Mouse (Mus musculus) forebrain, embryonic 14.5 days (tissue): ENCODE results near the gene Lcn4. TPM values are rescaled to one million over a fixed set of nuclear protein-coding genes. Genes with fewer than 3 reads are reported as not detected.

ENCODE experiments used
- ATAC-seq: fragments of 200-750 bp; cut with Nextera tagmentation; 2 replicates; pipeline ENCODE4 v1.8.0; 2017; ENCODE audit warnings: mild to moderate bottlenecking, moderate library complexity
- DNase-seq: peaks from one replicate; pipeline ENCODE4 v3.0.0-alpha.2; 2015; ENCODE audit warnings: low spot score
- H3K27ac ChIP-seq: fragments of 300-500 bp; sonication (generic); 2 replicates; pipeline ENCODE4 v1.5.1; 2014; ENCODE audit warnings: low read depth, mild to moderate bottlenecking, control low read depth, low read length, moderate library complexity
- H3K27me3 ChIP-seq: fragments of 300-500 bp; sonication (generic); replicated peaks from 2 replicates; pipeline ENCODE4 v1.6.1; 2014; ENCODE audit warnings: low read length, control low read depth, mixed read lengths; ENCODE audit not compliant: control insufficient read depth, insufficient read depth
- H3K36me3 ChIP-seq: fragments of 300-500 bp; sonication (generic); 2 replicates; pipeline ENCODE4 v1.6.1; 2014; ENCODE audit warnings: low read length, control low read depth; ENCODE audit not compliant: control insufficient read depth, insufficient read depth
- H3K4me1 ChIP-seq: fragments of 300-500 bp; sonication (generic); 2 replicates; pipeline ENCODE4 v1.6.1; 2014; ENCODE audit warnings: antibody characterized with exemption, low read length, control low read depth; ENCODE audit not compliant: control insufficient read depth, insufficient read depth
- H3K4me2 ChIP-seq: fragments of 300-500 bp; sonication (generic); 2 replicates; pipeline ENCODE4 v1.6.1; 2014; ENCODE audit warnings: mild to moderate bottlenecking, control low read depth, low read length
- H3K4me3 ChIP-seq: fragments of 300-500 bp; sonication (generic); 2 replicates; pipeline ENCODE4 v1.5.1; 2014; ENCODE audit warnings: low read depth, low read length, control low read depth
- H3K9ac ChIP-seq: fragments of 300-500 bp; sonication (generic); 2 replicates; pipeline ENCODE4 v1.6.1; 2014; ENCODE audit warnings: mild to moderate bottlenecking, low read length, control low read depth, moderate library complexity
- H3K9me3 ChIP-seq: fragments of 300-500 bp; sonication (generic); replicated peaks from 2 replicates; pipeline ENCODE4 v1.6.1; 2016; ENCODE audit warnings: low read length, control low read depth, mixed read lengths; ENCODE audit not compliant: control insufficient read depth
- WGBS: fragments of 180-500 bp; shearing (Covaris S2); extraction: QIAGEN DNeasy Blood & Tissue Kit; methylation state at CpG from one replicate; pipeline ENCODE4 v1.1.7; 2014; 5-methylcytosine and 5-hydroxymethylcytosine counted together
- polyA plus RNA-seq: library from polyadenylated mRNA; unstranded; fragments of >200 nt; fragmentation: Nextera tagmentation; extraction: Ambion mirVana; gene quantifications from 2 replicates; pipeline ENCODE4 v1.2.1, GENCODE M21; 2014

Gene Lcn4
- polyA plus RNA-seq, 1 experiment from 2014 or later = not detected

DNA sequence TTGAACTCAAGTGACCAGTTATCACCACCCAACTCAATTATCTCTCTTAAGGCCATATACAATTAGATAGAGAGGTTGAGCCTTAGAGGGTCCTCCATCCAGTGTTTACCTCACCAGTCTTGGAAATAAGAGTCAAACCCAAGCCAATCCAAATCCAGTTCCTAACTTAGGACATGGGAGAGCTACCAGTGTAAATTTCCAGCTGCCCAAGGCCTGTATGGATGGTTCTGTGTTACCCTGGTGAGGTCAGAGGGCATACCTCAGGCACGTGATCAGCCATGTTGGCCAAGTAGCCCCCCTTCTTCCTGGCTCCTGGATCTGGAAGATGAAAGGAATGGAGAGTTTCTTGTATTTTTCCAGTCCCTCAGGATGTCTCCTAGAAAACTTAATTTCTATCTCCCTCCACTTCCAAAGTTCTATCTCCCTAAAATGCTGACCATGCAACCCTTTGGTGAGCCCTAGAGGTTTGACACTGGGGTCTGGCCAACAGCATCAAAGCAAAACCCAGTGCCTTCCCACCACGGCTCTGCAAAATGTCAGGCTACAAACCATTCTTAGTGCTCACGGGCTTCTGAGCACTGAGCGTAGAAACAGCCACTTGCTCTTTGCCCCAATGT is 33.7 kb downstream of the Lcn4 start:
- Histone ChIP-seq H3K4me3 (no peak overlapping the region), H3K27ac (no peak overlapping the region), H3K9me3 (no peaks in the 10 kb centered on the region), H3K27me3 (no peaks in the 10 kb centered on the region), H3K36me3 (peaks cover 54% of the 10 kb centered on the region), H3K9ac (0 out of 2 replicates have a peak overlapping the region, but pooled peaks have one; percentile 5), H3K4me1 (peaks cover 13% of the 10 kb centered on the region), H3K4me2 (peak overlapping the region; percentile 68; the same call in 1 of the 2 replicates)
- no peak for ATAC-seq
- WGBS = 83% methylated on average over 4 of the region's 4 CpGs
- no peak for DNase-seq

DNA sequence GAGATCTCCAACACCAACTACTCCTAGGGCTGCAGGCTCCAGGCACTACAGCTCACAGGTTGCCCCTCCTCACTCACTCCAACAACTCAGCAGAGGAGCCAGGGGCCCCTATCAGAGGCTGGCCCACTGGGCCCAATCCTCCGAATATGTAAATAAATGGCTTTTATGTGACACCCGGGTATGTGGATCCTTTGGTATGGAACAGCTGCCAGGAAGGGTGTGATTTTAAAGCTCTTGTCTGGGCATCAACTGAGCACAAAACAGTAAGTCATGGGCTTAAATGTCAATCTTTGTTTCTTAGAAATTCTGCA is 34.8 kb downstream of the Lcn4 start:
- no peak for ATAC-seq
- H3K27me3 ChIP-seq = no peaks in the 10 kb centered on the region
- no peaks in the 10 kb centered on the region for H3K9me3 ChIP-seq
- peaks cover 15% of the 10 kb centered on the region for H3K4me1 ChIP-seq
- H3K9ac ChIP-seq = no peak overlapping the region
- H3K4me2 ChIP-seq = no peak overlapping the region
- H3K27ac ChIP-seq = no peak overlapping the region
- WGBS = 59% methylated on average over 2 of the region's 2 CpGs
- no peak for DNase-seq
- no peak overlapping the region for H3K4me3 ChIP-seq
- H3K36me3 ChIP-seq = peaks cover 54% of the 10 kb centered on the region

DNA sequence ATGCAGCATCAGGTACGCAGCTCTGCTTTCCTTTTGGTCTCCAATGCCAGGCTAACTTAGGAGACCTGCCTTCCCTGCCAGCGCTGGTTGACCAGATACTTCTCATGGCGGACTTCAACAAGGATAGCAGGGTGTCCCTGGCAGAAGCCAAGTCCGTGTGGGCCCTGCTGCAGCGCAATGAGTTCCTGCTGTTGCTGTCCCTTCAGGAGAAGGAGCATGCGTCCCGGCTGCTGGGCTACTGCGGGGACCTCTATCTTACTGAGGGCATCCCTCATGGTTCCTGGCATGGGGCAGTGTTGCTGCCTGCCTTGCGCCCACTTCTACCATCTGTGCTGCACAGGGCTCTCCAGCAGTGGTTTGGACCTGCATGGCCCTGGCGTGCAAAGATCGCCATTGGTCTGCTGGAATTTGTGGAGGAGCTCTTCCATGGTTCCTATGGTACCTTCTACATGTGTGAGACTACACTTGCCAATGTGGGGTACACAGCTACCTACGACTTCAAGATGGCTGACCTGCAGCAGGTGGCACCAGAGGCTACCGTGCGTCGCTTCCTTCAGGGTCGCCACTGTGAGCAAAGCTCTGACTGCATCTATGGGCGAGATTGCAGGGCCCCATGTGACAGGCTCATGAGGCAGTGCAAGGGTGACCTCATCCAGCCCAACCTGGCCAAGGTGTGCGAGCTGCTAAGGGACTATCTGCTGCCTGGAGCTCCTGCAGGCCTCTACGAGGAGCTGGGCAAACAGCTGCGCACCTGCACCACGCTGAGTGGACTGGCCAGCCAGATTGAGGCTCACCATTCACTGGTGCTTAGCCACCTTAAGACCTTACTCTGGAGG is 35.4 kb downstream of the Lcn4 start:
- H3K4me1 ChIP-seq = peaks cover 15% of the 10 kb centered on the region

DNA sequence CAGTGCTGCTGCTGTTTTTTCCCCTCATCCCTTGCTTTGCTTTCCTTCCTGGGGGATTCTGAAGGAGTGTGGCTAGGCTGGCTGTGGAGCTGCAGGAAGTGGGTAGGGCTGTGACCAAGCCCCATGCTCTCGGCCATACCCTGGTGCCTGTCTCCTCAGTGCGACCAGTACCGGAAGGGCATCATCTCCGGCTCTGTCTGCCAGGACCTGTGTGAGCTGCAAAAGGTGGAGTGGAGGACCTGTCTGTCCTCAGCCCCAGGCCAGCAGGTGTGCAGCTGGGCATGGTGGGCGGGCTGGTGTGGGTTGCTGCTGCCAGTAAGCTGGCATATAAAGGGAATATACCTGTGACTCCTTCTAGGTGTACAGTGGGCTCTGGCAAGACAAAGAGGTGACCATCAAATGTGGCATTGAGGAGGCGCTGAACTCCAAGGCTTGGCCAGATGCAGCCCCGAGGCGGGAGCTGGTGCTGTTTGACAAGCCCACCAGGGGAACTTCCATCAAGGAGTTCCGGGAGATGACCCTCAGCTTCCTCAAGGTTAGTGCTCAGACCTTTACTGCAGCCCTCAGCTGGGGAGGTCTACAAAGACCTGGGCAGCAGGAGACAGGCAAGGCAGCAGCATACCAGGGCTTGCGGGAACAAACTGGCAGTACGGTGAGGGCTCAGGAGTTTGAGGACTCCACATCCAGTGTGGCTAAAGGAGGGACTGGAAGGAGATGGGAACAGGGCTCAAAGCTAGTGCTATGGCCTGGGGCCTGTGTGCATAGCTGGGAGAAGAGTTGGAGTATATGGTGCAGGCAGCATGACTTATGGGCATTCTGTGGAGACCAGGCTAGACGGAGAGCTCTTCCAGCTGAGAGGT is 36.2 kb downstream of the Lcn4 start:
- ATAC-seq = no peak
- Histone ChIP-seq H3K4me3 (no peak overlapping the region), H3K9ac (no peak overlapping the region), H3K9me3 (no peaks in the 10 kb centered on the region), H3K27ac (no peak overlapping the region), H3K4me1 (peaks cover 20% of the 10 kb centered on the region), H3K27me3 (no peaks in the 10 kb centered on the region), H3K36me3 (peaks cover 54% of the 10 kb centered on the region), H3K4me2 (no peak overlapping the region)
- DNase-seq = no peak
- 66% methylated on average over 12 of the region's 12 CpGs for WGBS

More for the DNA sequence above, 35.4 kb downstream of the Lcn4 start:
- Histone ChIP-seq H3K36me3 (peaks cover 54% of the 10 kb centered on the region), H3K27me3 (no peaks in the 10 kb centered on the region), H3K4me3 (no peak overlapping the region), H3K27ac (no peak overlapping the region), H3K9ac (no peak overlapping the region), H3K4me2 (no peak overlapping the region), H3K9me3 (no peaks in the 10 kb centered on the region)
- no peak for DNase-seq
- no peak for ATAC-seq
- WGBS = 69% methylated on average over 21 of the region's 21 CpGs

DNA sequence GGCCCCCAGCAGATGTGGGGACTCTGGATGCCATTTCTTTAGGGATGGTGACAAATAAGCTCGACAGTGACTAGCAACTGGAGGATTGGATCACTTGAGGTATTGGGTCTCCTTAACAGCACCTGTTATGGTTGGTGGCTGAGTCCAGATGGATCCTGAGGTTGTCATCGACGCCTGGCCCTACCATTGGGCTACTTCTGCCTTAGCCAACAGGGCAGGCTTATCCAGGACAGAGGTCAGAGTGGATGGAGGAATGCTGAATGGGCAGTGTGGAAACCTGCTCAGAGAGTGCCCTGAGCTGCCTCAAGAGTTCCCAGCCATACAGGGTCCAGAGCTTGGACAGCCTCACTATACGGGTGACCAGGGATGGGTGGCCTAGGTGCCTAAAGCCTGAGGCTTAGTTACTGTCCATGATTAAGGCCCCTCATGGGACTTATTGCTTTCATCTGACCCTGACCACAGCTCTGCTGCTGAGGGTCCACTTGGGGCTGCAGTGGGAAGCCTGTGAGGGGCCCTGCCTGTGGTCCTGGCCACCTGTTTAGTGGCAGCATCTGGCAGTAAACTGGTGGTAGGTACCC is 37.0 kb downstream of the Lcn4 start:
- Histone ChIP-seq H3K4me2 (no peak overlapping the region), H3K36me3 (peaks cover 54% of the 10 kb centered on the region), H3K27ac (no peak overlapping the region; the same call in 1 of the 2 replicates), H3K9ac (no peak overlapping the region), H3K4me3 (no peak overlapping the region), H3K4me1 (peaks cover 29% of the 10 kb centered on the region), H3K9me3 (no peaks in the 10 kb centered on the region), H3K27me3 (no peaks in the 10 kb centered on the region)
- WGBS = 68% methylated on average over 4 of the region's 4 CpGs
- ATAC-seq (no peak), DNase-seq (no peak)

DNA sequence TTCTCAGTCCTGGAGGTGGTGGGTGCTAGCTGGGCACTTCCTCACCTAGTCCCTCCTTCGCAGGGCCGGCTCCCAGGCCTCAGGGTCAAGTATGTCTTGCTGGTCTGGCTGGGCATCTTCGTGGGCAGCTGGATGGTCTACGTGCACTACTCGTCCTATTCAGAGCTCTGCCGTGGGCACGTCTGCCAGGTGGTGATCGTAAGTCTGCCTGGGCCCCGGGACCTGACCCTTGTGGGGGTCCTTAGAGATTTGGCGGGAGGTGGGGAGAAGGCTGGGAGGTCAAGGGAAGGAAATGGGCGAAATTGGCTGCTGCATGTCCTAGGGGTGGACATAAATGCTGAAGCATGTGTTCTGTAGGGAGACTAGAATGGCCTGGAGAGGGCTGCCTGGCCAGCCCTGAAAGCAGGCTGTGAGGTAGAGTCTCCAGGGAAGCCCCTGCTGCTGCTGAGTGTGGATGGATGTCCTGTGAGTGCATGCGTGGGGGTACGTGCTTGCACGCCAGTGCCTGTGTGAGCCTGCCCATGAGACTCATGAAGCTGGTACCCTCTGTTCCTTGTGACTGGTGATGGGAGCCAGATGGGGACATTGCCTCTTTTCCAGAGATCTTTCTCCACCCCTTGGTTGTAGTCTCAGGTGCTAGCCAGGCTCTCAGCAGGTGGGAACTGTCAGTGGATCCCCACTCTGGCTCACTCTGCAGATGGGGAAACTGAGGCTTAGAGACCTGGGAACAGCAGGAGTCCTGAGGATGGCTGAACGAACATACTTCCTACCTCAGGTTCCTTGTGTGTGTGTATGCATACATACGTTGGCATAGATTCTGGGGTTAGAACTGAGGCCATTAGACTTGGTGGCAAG is 38.3 kb downstream of the Lcn4 start:
- DNase-seq (no peak), ATAC-seq (no peak)
- Histone ChIP-seq H3K27me3 (no peaks in the 10 kb centered on the region), H3K4me2 (no peak overlapping the region), H3K9me3 (no peaks in the 10 kb centered on the region), H3K4me3 (no peak overlapping the region), H3K9ac (peak overlapping the region; percentile 37), H3K4me1 (peaks cover 20% of the 10 kb centered on the region), H3K36me3 (peaks cover 45% of the 10 kb centered on the region), H3K27ac (no peak overlapping the region)
- WGBS = 85% methylated on average over 16 of the region's 16 CpGs

DNA sequence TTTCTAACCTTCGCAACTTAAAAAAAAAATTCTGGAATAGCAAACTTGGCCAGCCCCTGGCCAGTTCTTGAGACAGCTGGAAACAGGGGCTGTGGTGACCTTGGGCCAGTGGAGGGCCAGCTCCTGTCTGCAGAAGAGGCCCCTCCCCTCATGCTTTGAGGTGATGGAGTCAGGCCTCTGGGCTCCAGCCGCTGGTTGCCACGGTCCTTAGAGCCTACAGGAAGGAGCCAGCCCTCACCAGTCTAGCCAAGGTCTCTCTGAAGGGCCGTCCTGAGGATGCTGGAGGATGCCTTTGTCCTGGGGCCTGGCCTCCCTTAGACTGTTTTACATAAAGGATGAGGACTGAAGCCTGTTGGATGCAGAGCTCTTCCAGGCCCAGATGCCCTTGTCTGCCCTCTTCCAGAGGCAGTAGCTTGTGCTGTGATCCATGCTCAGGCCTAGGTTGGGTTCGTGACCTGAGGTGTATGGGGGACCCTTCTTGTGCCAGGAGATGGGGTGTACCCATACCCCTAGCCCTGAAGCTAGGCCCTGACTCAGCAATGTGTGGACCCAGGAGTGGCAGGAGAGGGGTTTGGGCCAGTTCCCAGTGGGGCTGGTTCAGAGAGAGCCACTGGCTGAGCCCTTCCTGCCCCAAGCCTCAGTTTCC is 42.2 kb downstream of the Lcn4 start:
- 16% methylated on average over 5 of the region's 5 CpGs for WGBS

More for the DNA sequence above, 42.2 kb downstream of the Lcn4 start:
- Histone ChIP-seq H3K4me3 (peak overlapping the region; percentile 75), H3K4me1 (peaks cover 20% of the 10 kb centered on the region), H3K27ac (peak overlapping the region; percentile 78; the same call in 1 of the 2 replicates), H3K9me3 (no peaks in the 10 kb centered on the region), H3K36me3 (peaks cover 6% of the 10 kb centered on the region; the same call in 1 of the 2 replicates), H3K4me2 (peak overlapping the region; percentile 91), H3K27me3 (no peaks in the 10 kb centered on the region), H3K9ac (peak overlapping the region; percentile 97)
- peak; percentile 42 for ATAC-seq
- peak; percentile 27 for DNase-seq
